12 mouse cellular contexts compared by ENCODE assay signal in the genomic region with DNA sequence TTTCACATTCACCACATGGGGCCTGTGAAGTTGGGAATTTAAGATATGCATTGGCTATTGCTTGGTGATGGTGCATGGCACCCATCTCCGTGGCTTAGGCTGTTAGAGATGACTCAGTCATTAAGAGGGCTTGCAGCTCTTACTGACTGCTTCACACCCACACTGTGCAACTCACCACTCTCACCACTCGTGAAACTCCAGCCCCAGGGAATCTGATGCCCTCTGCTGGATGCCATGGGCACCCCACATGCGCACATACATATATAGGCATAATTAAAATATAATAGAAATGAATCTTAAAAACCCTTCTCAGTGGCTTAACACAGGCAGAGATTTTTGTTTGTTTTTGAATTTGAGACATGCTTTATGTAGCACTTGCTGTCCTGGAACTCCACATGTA.
A peak's percentile ranks its signal among the peaks of the same experiment; 100 is the strongest.
DNase-seq lines count a peak whose midpoint lies in the region; ATAC-seq and TF ChIP-seq lines count a peak whose summit lies in the region.
"Had no signal": no experiment of that assay in that cellular context is flagged by ENCODE, and none has a peak within 500 bp of the region (broad histone marks: within the 10 kb centered on the region; RNA-seq: fewer than 3 reads in every experiment).

No protein-coding gene starts in this region.

- no peak overlapping the region for H3K9ac ChIP-seq in stomach, postnatal 0 days (ENCODE audit: low read length)
- H3K9ac ChIP-seq: forebrain, postnatal 0 days; midbrain, embryonic 13.5 days had no signal

- no peaks in the 10 kb centered on the region for H3K27me3 ChIP-seq in stomach, postnatal 0 days (ENCODE audit: control insufficient read depth, insufficient read depth, low read length)
- H3K27me3 ChIP-seq: midbrain, embryonic 13.5 days had no signal

- no peak overlapping the region for H3K4me3 ChIP-seq in lung, adult 2 months (replicated peaks; ENCODE audit: extremely low read depth, low read depth, low read length)
- H3K4me3 ChIP-seq in stomach, postnatal 0 days (ENCODE audit: low read depth, low read length): no peak overlapping the region
- H3K4me3 ChIP-seq: midbrain, embryonic 13.5 days had no signal

- TF ChIP-seq EP300 in stomach, postnatal 0 days (optimal IDR thresholded peaks at IDR 0.05): no peak

- H3K4me2 ChIP-seq in stomach, postnatal 0 days (replicated peaks; ENCODE audit: low read depth): no peak overlapping the region
- H3K4me2 ChIP-seq: midbrain, embryonic 13.5 days had no signal

- no peak for DNase-seq in frontal cortex, postnatal 36 days (ENCODE audit: low spot score in 2 of 2)
- DNase-seq in lung, adult 2 months: no peak
- no peak for DNase-seq in lung, postnatal 10 days
- peak; percentile 30 for DNase-seq in stomach, postnatal 0 days (ENCODE audit: low spot score)
- DNase-seq in urinary bladder, adult 2 months (ENCODE audit: low spot score): no peak
- no peak for DNase-seq in spleen, postnatal 36 days (ENCODE audit: low spot score in 2 of 2)
- DNase-seq: forebrain, postnatal 0 days; kidney, postnatal 14 days had no signal

- H3K27ac ChIP-seq in stomach, postnatal 0 days (replicated peaks): no peak overlapping the region
- H3K27ac ChIP-seq: midbrain, embryonic 13.5 days had no signal

- no peaks in the 10 kb centered on the region for H3K4me1 ChIP-seq in lung, adult 2 months (ENCODE audit: control insufficient read depth, insufficient read depth, low read length)
- no peaks in the 10 kb centered on the region for H3K4me1 ChIP-seq in stomach, postnatal 0 days (replicated peaks; ENCODE audit: control insufficient read depth, insufficient read depth)
- H3K4me1 ChIP-seq: midbrain, embryonic 13.5 days had no signal

- TF ChIP-seq CTCF in lung, adult 2 months (IDR thresholded peaks at IDR 0.05; ENCODE audit: insufficient read depth, low read length): peak; percentile 26; the same call in 1 of the 2 replicates
- peak; percentile 62 for TF ChIP-seq CTCF in stomach, postnatal 0 days (IDR thresholded peaks at IDR 0.05; ENCODE audit: low read depth)

- H3K36me3 ChIP-seq in stomach, postnatal 0 days (ENCODE audit: control insufficient read depth, insufficient read depth, low read length): no peaks in the 10 kb centered on the region; the same call in 1 of the 2 replicates
- H3K36me3 ChIP-seq: midbrain, embryonic 13.5 days had no signal

- no peaks in the 10 kb centered on the region for H3K9me3 ChIP-seq in stomach, postnatal 0 days (ENCODE audit: control insufficient read depth, low read length)
- H3K9me3 ChIP-seq: G1E; midbrain, embryonic 13.5 days had no signal

- 80% methylated on average over 3 of the region's 3 CpGs for WGBS in lung, adult 2 months
- 85% methylated on average over 3 of the region's 3 CpGs for WGBS in stomach, postnatal 0 days

- no peak for TF ChIP-seq POLR2A in lung, adult 2 months (IDR thresholded peaks at IDR 0.05; ENCODE audit: borderline replicate concordance, extremely low read depth, low read depth, low read length)

- peak; percentile 70 for ATAC-seq in frontal cortex, adult (ENCODE audit: low TSS enrichment)
- ATAC-seq in activated CD4-positive, CD25-positive, alpha-beta regulatory T cell, adult 4 months: peak; percentile 52
- ATAC-seq in stomach, postnatal 0 days (ENCODE audit: low FRiP score, low TSS enrichment): peak; percentile 60
- ATAC-seq: forebrain, postnatal 0 days; midbrain, embryonic 13.5 days had no signal
